Mouse (Mus musculus) neutrophil, adult 59 days (primary cell): ENCODE measurements around the gene Rad21l. TPM values are rescaled to one million over a fixed set of nuclear protein-coding genes. Genes with fewer than 3 reads are reported as not detected.

ENCODE experiments used
- total RNA-seq, 2 experiments: library from RNA; stranded (reverse); gene quantifications; 1 replicate in 1 of 2; 2 replicates in 1 of 2; pipeline ENCODE4 v1.2.4; 2023

Gene Rad21l
- total RNA-seq, result not detected

GRCm38 (mm10) chr2:151668433-151668832 is at the start of gene Rad21l:
Gene Rad21l (minus strand): TSS chr2:151668533.

DNA sequence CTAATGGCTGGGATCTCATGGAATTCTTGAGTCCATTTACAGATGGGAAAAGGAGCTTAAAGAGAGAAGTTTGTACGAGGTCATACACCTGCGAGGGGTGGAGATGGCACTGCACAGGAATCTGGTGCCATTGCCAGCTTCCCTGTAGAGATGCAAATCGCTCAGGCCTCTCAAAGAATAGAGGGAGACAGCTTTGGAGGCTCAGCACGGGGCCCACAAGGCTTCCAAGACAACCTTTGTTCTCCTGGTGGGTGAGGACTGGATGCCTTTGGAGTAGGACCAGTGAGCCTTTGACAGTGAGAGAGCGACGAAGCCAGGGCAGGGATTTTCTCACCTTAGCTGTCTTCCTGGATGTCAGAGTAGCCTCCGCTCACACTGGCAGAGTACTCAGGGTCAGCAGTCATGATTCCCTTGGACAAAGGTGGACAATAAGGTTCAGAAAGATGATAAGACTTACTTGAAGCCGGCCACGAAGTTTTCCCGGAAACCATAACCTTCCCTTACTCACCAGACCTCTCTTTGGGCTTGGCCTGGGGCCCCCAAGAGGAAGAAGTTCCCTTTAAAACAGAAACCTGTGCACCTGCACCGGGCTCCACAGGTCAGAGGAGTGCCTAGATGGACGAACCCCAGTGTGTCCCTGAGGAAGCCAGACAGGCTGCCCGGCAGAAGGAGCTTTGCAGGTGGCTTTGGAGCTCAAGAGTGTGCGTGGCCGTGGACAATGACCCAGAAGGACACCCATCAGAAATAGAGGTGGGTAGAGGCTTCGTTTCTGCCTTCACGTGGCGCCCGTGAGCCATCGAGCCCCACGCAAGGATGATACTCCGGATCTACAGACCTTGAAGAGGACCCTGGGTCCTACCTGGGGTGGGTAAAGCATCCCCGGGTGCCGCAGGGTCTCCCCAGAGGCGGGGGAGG is 33.2 kb upstream of the Rad21l start, which contains the start of gene Tmem74b:
Tmem74b (plus strand) TSS at position 778 of the 915 bp plus-strand sequence.

DNA sequence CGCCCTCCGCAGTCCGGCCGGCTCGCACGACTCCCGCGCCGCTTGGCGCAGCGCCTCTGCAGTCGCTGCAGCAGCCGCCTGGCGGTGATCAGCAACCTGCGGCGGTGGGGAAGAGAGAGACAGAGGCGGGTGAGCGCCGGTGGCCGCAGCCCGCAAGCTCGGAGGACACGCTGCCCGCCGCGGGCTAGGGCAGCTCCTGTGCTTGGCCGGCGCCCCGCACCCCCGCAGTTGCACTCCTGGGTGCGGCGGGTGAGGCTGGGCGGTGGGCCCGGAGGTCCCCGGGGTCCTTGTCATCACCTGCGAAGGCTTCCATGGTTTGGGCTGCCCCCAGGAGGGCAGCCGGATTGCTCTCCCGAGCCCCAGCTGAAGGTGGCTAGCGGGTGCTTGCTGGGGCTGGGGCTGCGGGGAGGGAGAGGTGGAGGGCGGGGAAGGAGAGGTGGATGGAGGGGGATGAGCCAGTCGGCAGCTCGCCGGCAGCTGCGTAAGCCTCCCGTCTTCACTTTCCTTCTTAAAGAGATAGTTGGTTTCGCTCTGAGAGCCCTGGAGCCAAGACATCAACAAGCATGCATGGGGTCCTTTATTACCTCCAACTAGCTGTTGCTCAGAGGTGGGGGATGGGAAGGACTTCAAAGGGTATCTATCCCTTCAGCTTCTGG is 36.0 kb downstream of the Rad21l start, which contains the start of gene Snph:
Snph (minus strand) TSS at position 435 of the 656 bp plus-strand sequence.

Other genes starting within 250 kb of the Rad21l start
- not detected for gene 4921509C19Rik, start 192.4 kb downstream of the Rad21l start, total RNA-seq
- 10 to 100 TPM; 37.6 to 45.7 TPM for gene Nsfl1c, start 174.4 kb downstream of the Rad21l start, total RNA-seq
- gene Fkbp1a, start 126.0 kb downstream of the Rad21l start, total RNA-seq, result 10 to 100 TPM; 30.7 to 46.9 TPM
- gene Sdcbp2, start 95.9 kb downstream of the Rad21l start, total RNA-seq, result not detected
- 1 to 10 TPM; 5.1 to 7.6 TPM for gene Snph, start 35.9 kb downstream of the Rad21l start, total RNA-seq
- not detected for gene Tmem74b, start 33.5 kb upstream of the Rad21l start, total RNA-seq
- 10 to 100 TPM; 21.2 to 28.6 TPM for gene Psmf1, start 75.7 kb upstream of the Rad21l start, total RNA-seq
- gene Rspo4, start 174.4 kb upstream of the Rad21l start, total RNA-seq, result not detected
- gene Angpt4, start 242.7 kb upstream of the Rad21l start, total RNA-seq, result not detected